Mouse (Mus musculus) G1E (cell line): ENCODE results near the gene Gramd1b.

Experiments used
- CTCF ChIP-seq: IDR thresholded peaks from 2 replicates; pipeline ENCODE4 v1.5.1; 2012; ENCODE audit warnings: low read depth, low read length, inconsistent platforms, mixed read lengths
- GATA1 ChIP-seq: IDR thresholded peaks from 2 replicates; pipeline ENCODE4 v1.6.1; 2012; ENCODE audit warnings: borderline replicate concordance, low read length, inconsistent platforms, mixed read lengths
- GATA2 ChIP-seq: IDR thresholded peaks from 2 replicates; pipeline ENCODE4 v1.6.1; 2012; ENCODE audit warnings: low read depth, low read length, inconsistent platforms, borderline replicate concordance
- POLR2AphosphoS5 ChIP-seq: IDR thresholded peaks from 2 replicates; pipeline ENCODE4 v1.6.1; 2012; ENCODE audit warnings: low read depth, low read length, inconsistent platforms; ENCODE audit not compliant: insufficient replicate concordance
- TAL1 ChIP-seq: conservative IDR thresholded peaks from 2 replicates; pipeline ENCODE4 v1.6.1; 2012; ENCODE audit warnings: low read depth, low read length, inconsistent platforms, mixed read lengths

- TF ChIP-seq TAL1 (no peak), CTCF (no peak), GATA2 (no peak), GATA1 (no peak), POLR2AphosphoS5 (no peak)
Observed at GRCm38 (mm10) chr9:40249106-40249505, 282.1 kb downstream of the Gramd1b start.
